Mouse (Mus musculus): ENCODE data around the gene Zfp341. TPM values are rescaled to one million over a fixed set of nuclear protein-coding genes. Genes with fewer than 3 reads are reported as not detected.

Zfp341 gene
- polyA plus RNA-seq (2012; rRNA removed; ENCODE audit: low replicate concordance): 3.0 and 3.9 TPM in 2 replicates

GRCm38 (mm10) chr2:154613118-154614115 is at the start of gene Zfp341, which contains the start of gene 4930519P11Rik:
Gene Zfp341 (plus strand): TSS chr2:154613297.
Gene 4930519P11Rik (minus strand): TSS chr2:154613437.

GRCm38 (mm10) chr2:154569836-154570286 is 43.2 kb upstream of the Zfp341 start, which contains the start of gene E2f1:
Gene E2f1 (minus strand): TSS chr2:154569892.

GRCm38 (mm10) chr2:154603638-154604153 is 9.4 kb upstream of the Zfp341 start, which contains the start of gene Pxmp4:
Gene Pxmp4 (minus strand): TSS chr2:154603708.

GRCm38 (mm10) chr2:154651363-154651762 is 38.3 kb downstream of the Zfp341 start, which contains the start of gene Chmp4b:
Gene Chmp4b (plus strand): TSS chr2:154651705.

Other genes starting within 250 kb of the Zfp341 start
- 3.9 and 4.2 TPM in 2 replicates for gene Cdk5rap1, start 240.3 kb upstream of the Zfp341 start, polyA plus RNA-seq (2012; rRNA removed; ENCODE audit: low replicate concordance)
- 16.9 and 38.8 TPM in 2 replicates for gene Snta1, start 205.2 kb upstream of the Zfp341 start, polyA plus RNA-seq (2012; rRNA removed; ENCODE audit: low replicate concordance)
- gene Cbfa2t2, start 176.8 kb upstream of the Zfp341 start, polyA plus RNA-seq (2012; rRNA removed; ENCODE audit: low replicate concordance): 3.5 and 3.9 TPM in 2 replicates
- 0.21 and 1.0 TPM in 2 replicates for gene 1700003F12Rik, start 66.2 kb upstream of the Zfp341 start, polyA plus RNA-seq (2012; rRNA removed; ENCODE audit: low replicate concordance)
- gene Actl10, start 61.5 kb upstream of the Zfp341 start, polyA plus RNA-seq (2012; rRNA removed; ENCODE audit: low replicate concordance): 0.07 and 0.27 TPM in 2 replicates
- 0.31 and 0.44 TPM in 2 replicates for gene Necab3, start 54.4 kb upstream of the Zfp341 start, polyA plus RNA-seq (2012; rRNA removed; ENCODE audit: low replicate concordance)
- 6.4 and 8.0 TPM in 2 replicates for gene E2f1, start 43.4 kb upstream of the Zfp341 start, polyA plus RNA-seq (2012; rRNA removed; ENCODE audit: low replicate concordance)
- gene Pxmp4, start 9.6 kb upstream of the Zfp341 start, polyA plus RNA-seq (2012; rRNA removed; ENCODE audit: low replicate concordance): 32.7 and 43.8 TPM in 2 replicates
- 0.33 and 0.58 TPM in 2 replicates for gene 4930519P11Rik, start 140 bp downstream of the Zfp341 start, polyA plus RNA-seq (2012; rRNA removed; ENCODE audit: low replicate concordance)
- 89.8 and 102 TPM in 2 replicates for gene Chmp4b, start 38.4 kb downstream of the Zfp341 start, polyA plus RNA-seq (2012; rRNA removed; ENCODE audit: low replicate concordance)
- gene Gm14214, start 156.7 kb downstream of the Zfp341 start, polyA plus RNA-seq (2012; rRNA removed; ENCODE audit: low replicate concordance): not detected in 2 replicates
- 161 and 261 TPM in 2 replicates for gene Raly, start 177.8 kb downstream of the Zfp341 start, polyA plus RNA-seq (2012; rRNA removed; ENCODE audit: low replicate concordance)
- 0.86 and 0.95 TPM in 2 replicates for gene a, start 178.1 kb downstream of the Zfp341 start, polyA plus RNA-seq (2012; rRNA removed; ENCODE audit: low replicate concordance)